Mouse (Mus musculus): ENCODE measurements around the gene Idh1.

Idh1 gene

GRCm38 (mm10) chr1:65112031-65112806 lies 74.1 kb downstream of the Idh1 start:
- peak; percentile 44 for DNase-seq

DNA sequence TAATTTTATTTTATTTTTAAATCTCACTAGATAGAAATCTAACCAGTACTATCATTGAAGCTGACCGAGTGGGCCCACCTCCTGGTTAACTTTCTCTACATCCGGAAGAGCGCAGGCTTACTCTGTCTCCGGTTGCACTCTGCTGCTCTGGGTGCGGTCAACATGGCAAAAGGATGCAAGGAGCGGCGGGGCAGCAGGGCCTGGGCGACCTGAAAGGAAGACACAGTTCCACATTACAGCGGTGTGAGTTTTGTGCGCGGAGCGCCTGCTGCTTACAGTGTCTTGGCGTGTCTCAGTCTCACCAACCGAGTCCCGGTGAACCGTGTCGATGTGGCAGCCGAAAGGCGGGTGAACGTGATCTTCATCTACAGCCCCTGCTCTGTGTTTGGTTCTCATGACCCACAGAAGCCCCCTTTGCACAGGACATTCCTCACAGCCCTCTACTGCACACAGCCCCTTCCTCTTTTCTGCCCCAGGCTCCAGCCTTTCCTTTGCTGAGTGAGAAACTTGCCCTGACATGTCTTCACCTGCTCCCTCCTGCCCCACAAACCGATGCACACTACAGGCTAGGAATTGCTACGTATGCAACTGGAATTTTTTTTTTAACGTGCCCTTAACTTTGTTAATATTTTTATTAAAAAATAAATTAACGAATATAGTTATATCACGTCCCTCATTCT lies 76.4 kb downstream of the Idh1 start:
- DNase-seq: no peak

- no peak for DNase-seq
Observed at GRCm38 (mm10) chr1:65109196-65109595, 77.1 kb downstream of the Idh1 start.

Data from cerebellum, adult 9-11 months (tissue).